Mouse (Mus musculus): ENCODE data around the gene Tmod3. TPM values are rescaled to one million over a fixed set of nuclear protein-coding genes. Genes with fewer than 3 reads are reported as not detected.
"Not testable (repeated sequence)": the region's sequence is repeated elsewhere in the genome, so short reads cannot be mapped to it uniquely, and the experiment has no call there.

The Tmod3 gene
- polyA plus RNA-seq, 1 experiment from 2014 or later = 83.8 TPM

DNA sequence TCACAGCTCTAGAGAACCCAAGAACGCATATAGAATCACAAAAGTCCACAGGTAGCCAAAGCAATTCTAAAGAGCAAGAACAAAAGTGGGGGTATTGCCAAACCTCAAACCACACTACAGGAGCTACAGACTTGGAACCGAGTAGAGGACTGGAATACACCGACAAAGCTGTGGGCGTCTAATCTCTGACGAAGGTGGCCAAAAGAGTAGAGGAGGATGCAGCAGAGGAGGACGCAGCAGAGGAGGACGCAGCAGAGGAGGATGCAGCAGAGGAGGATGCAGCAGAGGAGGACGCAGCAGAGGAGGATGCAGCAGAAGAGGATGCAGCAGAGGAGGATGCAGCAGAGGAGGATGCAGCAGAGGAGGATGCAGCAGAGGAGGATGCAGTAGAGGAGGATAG lies 38.5 kb downstream of the Tmod3 start:
- H3K27me3 ChIP-seq (ENCODE audit: insufficient read depth, poor library complexity, severe bottlenecking) = no peaks in the 10 kb centered on the region
- no peaks in the 10 kb centered on the region for H3K9me3 ChIP-seq
- no peak for DNase-seq (ENCODE audit: low spot score)
- peaks cover 14% of the 10 kb centered on the region for H3K36me3 ChIP-seq
- H3K4me1 ChIP-seq (replicated peaks) = peaks cover 9% of the 10 kb centered on the region; the same call in 1 of the 2 replicates
- H3K4me3 ChIP-seq = no peak overlapping the region
- WGBS = 93% methylated on average over 8 of the region's 8 CpGs
- no peak overlapping the region for H3K27ac ChIP-seq

GRCm38 (mm10) chr9:75517751-75518150 lies 41.7 kb downstream of the Tmod3 start:
- peaks cover 39% of the 10 kb centered on the region for H3K36me3 ChIP-seq
- peaks cover 9% of the 10 kb centered on the region; the same call in 1 of the 2 replicates for H3K4me1 ChIP-seq (replicated peaks)
- H3K27ac ChIP-seq = no peak overlapping the region
- 68% methylated on average over 3 of the region's 3 CpGs for WGBS
- H3K27me3 ChIP-seq (ENCODE audit: insufficient read depth, poor library complexity, severe bottlenecking) = no peaks in the 10 kb centered on the region
- no peak for DNase-seq (ENCODE audit: low spot score)
- no peak overlapping the region for H3K4me3 ChIP-seq
- H3K9me3 ChIP-seq = no peaks in the 10 kb centered on the region

DNA sequence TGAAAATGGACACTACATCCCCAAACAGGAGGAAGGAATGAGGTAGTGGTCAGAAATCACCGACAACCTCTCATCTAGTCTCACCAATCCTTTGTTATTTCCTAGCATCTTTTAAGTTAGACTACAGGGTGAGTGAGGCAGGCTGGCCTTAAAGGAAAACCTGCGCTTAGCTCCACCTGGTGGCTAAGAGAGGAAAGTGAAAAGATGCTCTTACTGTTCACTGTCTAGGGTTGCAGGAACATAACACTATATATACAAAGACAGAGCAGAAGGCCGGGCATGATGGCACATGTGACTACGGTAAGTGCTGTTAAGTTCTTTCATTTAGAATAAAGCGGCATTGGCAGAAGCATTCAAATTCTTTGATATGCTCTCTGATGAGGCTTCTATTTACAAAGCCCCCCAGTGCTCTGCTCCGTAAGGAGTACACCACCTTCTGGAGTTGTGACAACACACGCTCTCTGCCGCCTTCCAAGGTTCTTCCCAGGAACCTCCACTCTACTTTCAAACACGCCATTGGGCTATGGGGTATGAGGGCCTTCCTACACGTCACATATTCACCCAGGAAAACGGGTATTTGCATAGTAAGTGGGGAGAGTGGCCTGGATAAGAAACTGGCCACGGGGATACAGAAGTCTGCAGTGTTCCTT lies 43.9 kb downstream of the Tmod3 start:
- no peaks in the 10 kb centered on the region for H3K9me3 ChIP-seq
- 64% methylated on average over 12 of the region's 12 CpGs for WGBS
- no peak overlapping the region for H3K4me3 ChIP-seq
- peaks cover 9% of the 10 kb centered on the region; the same call in 1 of the 2 replicates for H3K4me1 ChIP-seq (replicated peaks)
- no peak overlapping the region for H3K27ac ChIP-seq
- peak; percentile 39 for DNase-seq (ENCODE audit: low spot score)
- peaks cover 45% of the 10 kb centered on the region for H3K36me3 ChIP-seq
- H3K27me3 ChIP-seq (ENCODE audit: insufficient read depth, poor library complexity, severe bottlenecking) = no peaks in the 10 kb centered on the region

GRCm38 (mm10) chr9:75511236-75511939 lies 48.1 kb downstream of the Tmod3 start:
- Histone ChIP-seq H3K27ac (no peak overlapping the region), H3K9me3 (no peaks in the 10 kb centered on the region), H3K36me3 (peaks cover 77% of the 10 kb centered on the region), H3K27me3 (ENCODE audit: insufficient read depth, poor library complexity, severe bottlenecking) (no peaks in the 10 kb centered on the region), H3K4me3 (no peak overlapping the region), H3K4me1 (replicated peaks) (no peaks in the 10 kb centered on the region)
- WGBS = 89% methylated on average over 8 of the region's 8 CpGs
- DNase-seq (ENCODE audit: low spot score) = no peak

- WGBS = 94% methylated on average over 6 of the region's 6 CpGs
- H3K27ac ChIP-seq = no peak overlapping the region
- H3K27me3 ChIP-seq (ENCODE audit: insufficient read depth, poor library complexity, severe bottlenecking) = no peaks in the 10 kb centered on the region
- no peak overlapping the region for H3K4me3 ChIP-seq
- no peak for DNase-seq (ENCODE audit: low spot score)
- H3K36me3 ChIP-seq = peaks cover 87% of the 10 kb centered on the region
- no peaks in the 10 kb centered on the region for H3K4me1 ChIP-seq (replicated peaks)
- H3K9me3 ChIP-seq = no peaks in the 10 kb centered on the region
These were observed 55.1 kb downstream of the Tmod3 start for GRCm38 (mm10) chr9:75504311-75504710.

DNA sequence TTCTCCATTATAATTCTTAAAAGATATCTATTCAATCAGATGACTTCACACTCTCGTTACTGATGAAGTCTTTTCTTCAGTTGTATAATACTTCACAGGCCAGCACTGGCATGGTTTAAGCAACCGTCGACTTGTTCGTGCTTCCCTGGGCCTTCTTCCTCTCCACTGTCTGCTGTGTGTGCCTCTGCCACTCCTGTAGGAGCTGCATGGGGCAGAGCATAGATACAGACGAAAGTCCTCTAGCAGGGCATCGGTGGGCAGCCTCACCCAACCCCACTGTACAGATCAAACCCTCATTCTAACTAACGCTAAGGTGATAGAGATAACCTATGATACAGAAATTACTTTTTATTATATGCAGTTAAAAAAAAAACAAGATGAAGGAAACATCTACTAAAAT lies 60.9 kb downstream of the Tmod3 start:
- WGBS = 97% methylated on average over 7 of the region's 7 CpGs
- no peaks in the 10 kb centered on the region for H3K27me3 ChIP-seq (ENCODE audit: insufficient read depth, poor library complexity, severe bottlenecking)
- no peak overlapping the region for H3K4me3 ChIP-seq

GRCm38 (mm10) chr9:75495945-75496344 lies 63.5 kb downstream of the Tmod3 start:
- H3K36me3 ChIP-seq = peaks cover 41% of the 10 kb centered on the region
- 0 out of 2 replicates have a peak, but pooled peaks cover 2% of the 10 kb centered on the region for H3K4me1 ChIP-seq (replicated peaks)
- peak overlapping the region; percentile 8; the same call in 1 of the 2 replicates for H3K27ac ChIP-seq
- H3K4me3 ChIP-seq = no peak overlapping the region
- no peaks in the 10 kb centered on the region for H3K27me3 ChIP-seq (ENCODE audit: insufficient read depth, poor library complexity, severe bottlenecking)
- DNase-seq (ENCODE audit: low spot score) = peak; percentile 32
- 68% methylated on average over 10 of the region's 10 CpGs for WGBS
- no peaks in the 10 kb centered on the region; the same call in 1 of the 2 replicates for H3K9me3 ChIP-seq

More for the DNA sequence above, 60.9 kb downstream of the Tmod3 start:
- H3K27ac ChIP-seq = no peak overlapping the region
- no peaks in the 10 kb centered on the region; the same call in 1 of the 2 replicates for H3K9me3 ChIP-seq
- peaks cover 64% of the 10 kb centered on the region for H3K36me3 ChIP-seq
- no peak for DNase-seq (ENCODE audit: low spot score)
- 0 out of 2 replicates have a peak, but pooled peaks cover 2% of the 10 kb centered on the region for H3K4me1 ChIP-seq (replicated peaks)

DNA sequence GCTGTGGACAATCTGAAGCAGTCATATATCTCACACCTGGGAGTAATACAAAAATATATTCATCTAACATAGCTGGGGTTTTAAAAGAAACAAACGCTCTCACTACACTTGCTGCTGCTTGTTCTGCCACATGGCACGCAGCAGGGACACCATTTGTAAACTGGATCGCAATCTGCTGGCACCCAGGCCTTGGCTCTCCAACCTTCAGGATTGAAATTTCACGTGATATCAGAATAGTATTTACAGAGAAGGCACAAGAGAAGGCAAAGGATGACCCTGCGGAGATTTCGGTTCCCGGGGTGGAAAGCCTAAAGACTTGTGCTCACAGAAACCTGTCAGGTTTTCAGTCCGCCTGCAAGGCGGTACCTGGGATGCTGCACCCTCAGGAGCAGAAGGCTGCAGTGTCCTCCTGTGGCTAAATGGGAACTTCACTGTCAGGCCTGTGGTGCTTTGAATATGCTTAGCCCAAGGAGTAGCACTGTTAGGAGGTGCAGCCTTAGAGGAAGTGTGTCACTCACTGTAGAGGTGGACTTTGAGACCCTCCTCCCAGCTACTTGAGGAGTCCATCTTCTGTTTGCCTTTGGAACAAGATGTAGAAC lies 65.0 kb downstream of the Tmod3 start:
- 81% methylated on average over 9 of the region's 9 CpGs for WGBS
- Histone ChIP-seq H3K36me3 (peaks cover 32% of the 10 kb centered on the region), H3K4me1 (replicated peaks) (0 out of 2 replicates have a peak, but pooled peaks cover 2% of the 10 kb centered on the region), H3K27me3 (ENCODE audit: insufficient read depth, poor library complexity, severe bottlenecking) (no peaks in the 10 kb centered on the region), H3K27ac (no peak overlapping the region), H3K9me3 (no peaks in the 10 kb centered on the region; the same call in 1 of the 2 replicates), H3K4me3 (no peak overlapping the region)
- DNase-seq (ENCODE audit: low spot score) = no peak

DNA sequence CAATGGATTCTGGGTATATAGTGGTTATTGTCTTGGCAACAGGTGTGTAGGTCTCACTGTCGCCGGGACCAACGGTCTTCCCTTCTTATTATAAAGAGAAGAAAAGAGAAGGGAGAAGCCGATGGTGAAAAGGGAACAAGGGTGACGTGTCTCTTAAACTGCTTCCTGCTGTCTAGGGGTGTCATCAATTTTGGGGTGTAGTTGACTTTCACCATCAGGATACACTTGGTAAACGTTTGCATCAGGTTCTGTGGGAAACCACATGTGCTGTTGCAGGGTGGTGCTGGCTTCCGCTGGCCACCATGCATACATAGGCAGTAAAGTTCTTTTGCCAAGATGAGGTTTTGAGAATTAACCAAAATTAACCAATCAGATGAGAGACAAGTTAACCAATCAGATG lies 71.2 kb downstream of the Tmod3 start:
- not testable (repeated sequence) for H3K4me1 ChIP-seq (replicated peaks); H3K9me3 ChIP-seq
- WGBS = 96% methylated on average over 7 of the region's 7 CpGs

GRCm38 (mm10) chr9:75485231-75485630 lies 74.2 kb downstream of the Tmod3 start:
- DNase-seq (ENCODE audit: low spot score) = no peak
- Histone ChIP-seq H3K9me3 (no peaks in the 10 kb centered on the region; the same call in 1 of the 2 replicates), H3K4me3 (no peak overlapping the region), H3K27ac (no peak overlapping the region), H3K36me3 (peaks cover 22% of the 10 kb centered on the region), H3K27me3 (ENCODE audit: insufficient read depth, poor library complexity, severe bottlenecking) (no peaks in the 10 kb centered on the region), H3K4me1 (replicated peaks) (no peaks in the 10 kb centered on the region)
- 90% methylated on average over 6 of the region's 6 CpGs for WGBS

More for the DNA sequence above, 71.2 kb downstream of the Tmod3 start:
- H3K27me3 ChIP-seq (ENCODE audit: insufficient read depth, poor library complexity, severe bottlenecking); H3K27ac ChIP-seq; H3K4me3 ChIP-seq; DNase-seq (ENCODE audit: low spot score): not testable (repeated sequence)
- peaks cover 11% of the 10 kb centered on the region for H3K36me3 ChIP-seq

DNA sequence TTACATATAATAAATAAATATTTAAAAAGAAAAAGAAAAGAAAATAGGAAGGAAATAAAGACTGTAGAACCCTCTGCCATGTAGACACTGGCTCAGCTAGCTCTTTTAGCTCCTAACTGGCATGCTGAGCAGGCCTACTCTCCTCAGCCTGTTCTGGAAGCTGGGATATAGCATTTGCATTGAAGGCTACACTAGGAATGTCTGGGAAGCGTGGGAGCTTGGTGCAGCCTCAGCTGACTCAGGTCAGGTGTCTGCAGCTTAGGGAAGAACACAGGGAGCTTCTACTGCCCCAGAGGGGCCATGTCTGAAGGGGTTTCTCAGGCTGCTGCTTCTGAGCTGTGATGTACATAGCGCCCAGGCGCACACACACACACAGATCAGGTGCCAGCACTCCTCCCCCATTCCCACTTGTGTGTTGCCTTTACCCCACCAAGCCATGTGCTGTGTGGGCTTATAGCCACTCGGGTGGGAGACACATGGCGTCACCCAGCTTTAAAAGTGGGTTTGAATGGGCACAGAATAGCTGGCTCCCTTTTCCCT lies 78.9 kb downstream of the Tmod3 start:
- DNase-seq (ENCODE audit: low spot score) = no peak
- Histone ChIP-seq H3K9me3 (no peaks in the 10 kb centered on the region), H3K36me3 (peaks cover 28% of the 10 kb centered on the region), H3K4me1 (replicated peaks) (0 out of 2 replicates have a peak, but pooled peaks cover 12% of the 10 kb centered on the region), H3K4me3 (no peak overlapping the region), H3K27me3 (ENCODE audit: insufficient read depth, poor library complexity, severe bottlenecking) (no peaks in the 10 kb centered on the region), H3K27ac (no peak overlapping the region)
- 95% methylated on average over 5 of the region's 5 CpGs for WGBS

DNA sequence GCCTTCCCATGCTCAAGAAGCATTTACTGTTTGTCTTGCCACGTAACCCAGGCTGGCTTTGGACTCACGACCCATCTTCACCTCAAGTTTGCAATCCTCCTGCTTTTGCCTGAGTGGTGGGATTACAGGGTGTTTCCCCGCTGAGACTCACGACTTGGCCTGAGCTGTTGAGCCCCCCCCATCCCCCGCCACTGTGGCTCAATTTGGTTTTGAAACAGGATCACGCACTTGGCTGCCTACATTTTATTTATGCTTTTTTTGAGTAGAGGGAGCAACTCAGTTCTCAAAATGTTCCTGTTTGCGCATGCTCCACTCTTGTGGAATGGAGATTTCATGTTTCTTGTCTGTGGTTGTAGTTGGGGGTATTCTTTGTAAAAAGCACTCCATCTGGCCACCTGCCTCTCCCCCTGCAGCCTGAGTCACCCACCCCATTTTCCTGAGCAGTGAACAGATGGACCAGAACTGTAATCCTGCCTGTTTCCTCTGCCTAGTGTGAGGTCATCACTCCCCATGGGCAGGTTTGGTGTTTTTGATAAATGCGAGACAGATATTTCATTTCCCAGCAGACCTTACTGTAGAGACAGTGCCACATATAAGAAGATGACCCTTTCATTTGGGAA lies 80.2 kb downstream of the Tmod3 start:
- Histone ChIP-seq H3K4me1 (replicated peaks) (0 out of 2 replicates have a peak, but pooled peaks cover 12% of the 10 kb centered on the region), H3K27me3 (ENCODE audit: insufficient read depth, poor library complexity, severe bottlenecking) (no peaks in the 10 kb centered on the region), H3K36me3 (peaks cover 29% of the 10 kb centered on the region), H3K9me3 (no peaks in the 10 kb centered on the region), H3K27ac (no peak overlapping the region), H3K4me3 (no peak overlapping the region)
- DNase-seq (ENCODE audit: low spot score) = no peak
- 72% methylated on average over 8 of the region's 8 CpGs for WGBS
